Mouse (Mus musculus) testis, adult 2 months (tissue): ENCODE measurements around the gene Plch2. TPM values are rescaled to one million over a fixed set of nuclear protein-coding genes. Genes with fewer than 3 reads are reported as not detected.

Source experiments
- H3K27ac ChIP-seq: fragments of 200-500 bp; 2 replicates; pipeline ENCODE4 v1.5.1; 2012; ENCODE audit warnings: low read depth, low read length; ENCODE audit not compliant: control insufficient read depth, insufficient read depth
- H3K27me3 ChIP-seq: fragments of 200-500 bp; 2 replicates; pipeline ENCODE4 v1.6.1; 2012; ENCODE audit warnings: mild to moderate bottlenecking, low read length, moderate library complexity; ENCODE audit not compliant: control insufficient read depth, insufficient read depth
- H3K36me3 ChIP-seq: fragments of 200-500 bp; 2 replicates; pipeline ENCODE4 v1.6.1; 2012; ENCODE audit warnings: mild to moderate bottlenecking, low read length; ENCODE audit not compliant: control insufficient read depth, insufficient read depth
- H3K4me1 ChIP-seq: fragments of 200-500 bp; 2 replicates; pipeline ENCODE4 v1.6.1; 2012; ENCODE audit warnings: low read length; ENCODE audit not compliant: control insufficient read depth, insufficient read depth
- H3K4me3 ChIP-seq: fragments of 200-500 bp; 2 replicates; pipeline ENCODE4 v1.5.1; 2012; ENCODE audit warnings: low read depth, mild to moderate bottlenecking, low read length, moderate library complexity, mixed read lengths; ENCODE audit not compliant: control insufficient read depth
- CTCF ChIP-seq: fragments of 200-500 bp; IDR thresholded peaks from 2 replicates; pipeline ENCODE4 v1.5.1; 2012; ENCODE audit warnings: low read depth, mild to moderate bottlenecking, inconsistent platforms, low read length, moderate library complexity; ENCODE audit not compliant: control insufficient read depth, insufficient read depth, insufficient replicate concordance
- POLR2A ChIP-seq: fragments of 200-500 bp; IDR thresholded peaks from 2 replicates; pipeline ENCODE4 v1.6.1; 2012; ENCODE audit warnings: low read depth, mild to moderate bottlenecking, inconsistent platforms, low read length, moderate library complexity; ENCODE audit not compliant: control insufficient read depth
- polyA plus RNA-seq: library from polyadenylated mRNA; depleted of rRNA; stranded (reverse); fragments of >200 nt; gene quantifications from 2 replicates; pipeline ENCODE4 v1.2.3, GENCODE M21; 2012

The Plch2 gene
- polyA plus RNA-seq, 1 experiment = 1.9 TPM

- TF ChIP-seq POLR2A = no peak
- no peak for TF ChIP-seq CTCF
- Histone ChIP-seq H3K4me1 (peaks cover 6% of the 10 kb centered on the region), H3K27ac (no peak overlapping the region), H3K4me3 (no peak overlapping the region), H3K36me3 (no peaks in the 10 kb centered on the region), H3K27me3 (no peaks in the 10 kb centered on the region)
Observed at GRCm38 (mm10) chr4:154946319-154946718, 110.3 kb downstream of the Plch2 start.

DNA sequence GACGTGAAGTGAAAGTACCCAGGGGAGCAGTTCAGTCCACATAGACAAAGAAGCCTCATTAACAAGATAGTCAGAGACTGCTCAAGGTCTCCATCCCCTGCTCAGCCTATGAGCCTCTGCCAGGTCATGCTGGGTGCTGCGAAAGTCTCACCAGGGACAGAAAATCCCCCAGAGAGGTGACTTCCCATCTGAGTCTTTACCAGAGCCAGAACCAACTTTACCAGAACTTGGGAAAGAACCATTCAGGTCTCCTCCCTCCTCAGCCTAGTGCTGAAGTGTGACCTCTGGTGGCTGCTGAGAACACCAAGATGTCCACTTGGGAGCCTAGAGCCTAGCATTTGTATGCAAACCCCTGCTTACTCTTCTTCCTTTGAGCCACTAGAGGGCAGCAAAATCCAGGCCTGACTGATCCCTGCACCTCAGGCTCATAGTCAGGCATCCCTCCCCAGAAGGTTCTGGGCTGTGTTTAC is 112.4 kb downstream of the Plch2 start:
- Histone ChIP-seq H3K27me3 (no peaks in the 10 kb centered on the region), H3K4me1 (peaks cover 6% of the 10 kb centered on the region), H3K4me3 (no peak overlapping the region), H3K27ac (no peak overlapping the region), H3K36me3 (no peaks in the 10 kb centered on the region)
- no peak for TF ChIP-seq POLR2A
- peak; percentile 72; the same call in 1 of the 2 replicates for TF ChIP-seq CTCF

GRCm38 (mm10) chr4:154943323-154944039 is 113.1 kb downstream of the Plch2 start:
- peaks cover 6% of the 10 kb centered on the region for H3K4me1 ChIP-seq
- no peak overlapping the region for H3K4me3 ChIP-seq
- no peak overlapping the region for H3K27ac ChIP-seq

GRCm38 (mm10) chr4:154942632-154943322 is 113.8 kb downstream of the Plch2 start:
- peaks cover 6% of the 10 kb centered on the region for H3K4me1 ChIP-seq
- H3K27ac ChIP-seq = no peak overlapping the region
- H3K27me3 ChIP-seq = no peaks in the 10 kb centered on the region
- H3K4me3 ChIP-seq = no peak overlapping the region
- TF ChIP-seq POLR2A (no peak), CTCF (no peak)
- H3K36me3 ChIP-seq = no peaks in the 10 kb centered on the region

More at GRCm38 (mm10) chr4:154943323-154944039, 113.1 kb downstream of the Plch2 start:
- TF ChIP-seq POLR2A (no peak), CTCF (no peak)
- no peaks in the 10 kb centered on the region for H3K27me3 ChIP-seq
- no peaks in the 10 kb centered on the region for H3K36me3 ChIP-seq

- TF ChIP-seq CTCF (no peak), POLR2A (no peak)
- Histone ChIP-seq H3K27me3 (no peaks in the 10 kb centered on the region), H3K4me1 (peaks cover 6% of the 10 kb centered on the region), H3K27ac (no peak overlapping the region), H3K4me3 (no peak overlapping the region), H3K36me3 (no peaks in the 10 kb centered on the region)
Observed at GRCm38 (mm10) chr4:154941831-154942230, 114.8 kb downstream of the Plch2 start.

- TF ChIP-seq CTCF (no peak), POLR2A (no peak)
- no peaks in the 10 kb centered on the region for H3K4me1 ChIP-seq
- no peak overlapping the region for H3K4me3 ChIP-seq
- H3K36me3 ChIP-seq = no peaks in the 10 kb centered on the region
- H3K27ac ChIP-seq = no peak overlapping the region
- H3K27me3 ChIP-seq = no peaks in the 10 kb centered on the region
Observed at GRCm38 (mm10) chr4:154940156-154940555, 116.4 kb downstream of the Plch2 start.

DNA sequence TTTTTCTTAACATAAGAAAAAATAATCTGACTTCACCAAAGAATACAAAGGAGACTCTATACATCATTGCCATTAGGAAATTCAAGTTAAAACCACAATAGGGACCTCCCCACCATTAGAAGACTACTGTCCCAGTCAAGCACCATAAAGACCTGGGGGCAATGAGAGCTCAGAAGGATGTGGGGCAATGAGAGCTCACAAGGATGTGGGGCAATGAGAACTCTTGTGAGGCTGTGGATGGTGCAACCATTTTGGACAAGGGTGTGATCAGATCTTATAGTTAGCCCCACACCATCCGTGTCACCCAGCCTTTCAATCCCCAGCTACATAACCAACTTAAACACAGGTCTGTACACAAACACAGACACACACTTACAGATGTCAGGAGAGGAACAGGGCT is 118.8 kb downstream of the Plch2 start:
- H3K4me3 ChIP-seq = no peak overlapping the region
- TF ChIP-seq POLR2A = no peak
- no peak for TF ChIP-seq CTCF
- no peaks in the 10 kb centered on the region for H3K36me3 ChIP-seq
- no peak overlapping the region for H3K27ac ChIP-seq
- no peaks in the 10 kb centered on the region for H3K27me3 ChIP-seq
- no peaks in the 10 kb centered on the region for H3K4me1 ChIP-seq

- Histone ChIP-seq H3K4me3 (no peak overlapping the region), H3K36me3 (no peaks in the 10 kb centered on the region), H3K27ac (no peak overlapping the region), H3K4me1 (no peaks in the 10 kb centered on the region), H3K27me3 (no peaks in the 10 kb centered on the region)
- TF ChIP-seq POLR2A = no peak
- no peak for TF ChIP-seq CTCF
Observed at GRCm38 (mm10) chr4:154936542-154937255, 119.9 kb downstream of the Plch2 start.
